Mouse (Mus musculus) hindbrain, embryonic 14.5 days (tissue): ENCODE data around the gene Rgl1. TPM values are rescaled to one million over a fixed set of nuclear protein-coding genes. Genes with fewer than 3 reads are reported as not detected.

Source experiments
- ATAC-seq: fragments of 200-750 bp; cut with Nextera tagmentation; 2 replicates; pipeline ENCODE4 v1.8.0; 2017; ENCODE audit warnings: moderate number of reproducible peaks, mild to moderate bottlenecking, moderate TSS enrichment, moderate library complexity; ENCODE audit not compliant: low FRiP score
- DNase-seq: peaks from one replicate; pipeline ENCODE4 v3.0.0-alpha.2; 2015; ENCODE audit warnings: low spot score
- H3K27ac ChIP-seq: fragments of 300-500 bp; sonication (generic); 2 replicates; pipeline ENCODE4 v1.5.1; 2014; ENCODE audit warnings: mild to moderate bottlenecking, moderate library complexity
- H3K27me3 ChIP-seq: fragments of 300-500 bp; sonication (generic); 2 replicates; pipeline ENCODE4 v1.6.1; 2014; ENCODE audit warnings: mild to moderate bottlenecking, low read length, mixed read lengths; ENCODE audit not compliant: control insufficient read depth, insufficient read depth
- H3K36me3 ChIP-seq: fragments of 300-500 bp; sonication (generic); replicated peaks from 2 replicates; pipeline ENCODE4 v1.6.1; 2014; ENCODE audit not compliant: control insufficient read depth, insufficient read depth
- H3K4me1 ChIP-seq: fragments of 300-500 bp; sonication (generic); replicated peaks from 2 replicates; pipeline ENCODE4 v1.6.1; 2014; ENCODE audit warnings: antibody characterized with exemption, low read length, mixed read lengths; ENCODE audit not compliant: control insufficient read depth, insufficient read depth
- H3K4me2 ChIP-seq: fragments of 300-500 bp; sonication (generic); replicated peaks from 2 replicates; pipeline ENCODE4 v1.6.1; 2014; ENCODE audit warnings: mild to moderate bottlenecking, moderate library complexity
- H3K4me3 ChIP-seq: fragments of 300-500 bp; sonication (generic); replicated peaks from 2 replicates; pipeline ENCODE4 v1.5.1; 2014; ENCODE audit warnings: mild to moderate bottlenecking, low read length
- H3K9ac ChIP-seq: fragments of 300-500 bp; sonication (generic); 2 replicates; pipeline ENCODE4 v1.6.1; 2014
- H3K9me3 ChIP-seq: fragments of 300-500 bp; sonication (generic); 2 replicates; pipeline ENCODE4 v1.6.1; 2016; ENCODE audit warnings: low read length; ENCODE audit not compliant: control insufficient read depth
- WGBS: fragments of 180-500 bp; shearing (Covaris S2); extraction: QIAGEN DNeasy Blood & Tissue Kit; methylation state at CpG from one replicate; pipeline ENCODE4 v1.1.7; 2014; 5-methylcytosine and 5-hydroxymethylcytosine counted together
- polyA plus RNA-seq: library from polyadenylated mRNA; unstranded; fragments of >200 nt; fragmentation: Nextera tagmentation; extraction: Ambion mirVana; gene quantifications from 2 replicates; pipeline ENCODE4 v1.2.1, GENCODE M21; 2014

The Rgl1 gene
- polyA plus RNA-seq, 1 experiment from 2014 or later = 20.9 TPM

- WGBS = 83% methylated on average over 3 of the region's 3 CpGs
- Histone ChIP-seq H3K4me1 (no peaks in the 10 kb centered on the region), H3K4me2 (no peak overlapping the region), H3K27me3 (no peaks in the 10 kb centered on the region), H3K9ac (no peak overlapping the region), H3K4me3 (no peak overlapping the region), H3K36me3 (no peaks in the 10 kb centered on the region), H3K27ac (no peak overlapping the region), H3K9me3 (no peaks in the 10 kb centered on the region)
- ATAC-seq = no peak
- no peak for DNase-seq
Measured at GRCm38 (mm10) chr1:152618896-152619295, 147.3 kb downstream of the Rgl1 start.

- no peak overlapping the region for H3K27ac ChIP-seq
- H3K4me2 ChIP-seq = no peak overlapping the region
- H3K36me3 ChIP-seq = no peaks in the 10 kb centered on the region
- DNase-seq (no peak), ATAC-seq (no peak)
- H3K4me3 ChIP-seq = no peak overlapping the region
- H3K9ac ChIP-seq = no peak overlapping the region
- 53% methylated on average over 1 of the region's 1 CpGs for WGBS
- H3K4me1 ChIP-seq = no peaks in the 10 kb centered on the region
- no peaks in the 10 kb centered on the region for H3K9me3 ChIP-seq
- H3K27me3 ChIP-seq = no peaks in the 10 kb centered on the region
Measured at GRCm38 (mm10) chr1:152618381-152618780, 147.8 kb downstream of the Rgl1 start.

GRCm38 (mm10) chr1:152617745-152618342 is 148.3 kb downstream of the Rgl1 start:
- ATAC-seq (no peak), DNase-seq (no peak)
- no peaks in the 10 kb centered on the region for H3K9me3 ChIP-seq
- no peaks in the 10 kb centered on the region for H3K27me3 ChIP-seq
- H3K4me3 ChIP-seq = no peak overlapping the region
- H3K36me3 ChIP-seq = no peaks in the 10 kb centered on the region
- H3K9ac ChIP-seq = no peak overlapping the region
- H3K4me1 ChIP-seq = no peaks in the 10 kb centered on the region
- H3K27ac ChIP-seq = no peak overlapping the region
- 89% methylated on average over 10 of the region's 10 CpGs for WGBS
- no peak overlapping the region for H3K4me2 ChIP-seq

GRCm38 (mm10) chr1:152616777-152617057 is 149.4 kb downstream of the Rgl1 start:
- no peaks in the 10 kb centered on the region for H3K9me3 ChIP-seq
- ATAC-seq (no peak), DNase-seq (no peak)
- H3K36me3 ChIP-seq = no peaks in the 10 kb centered on the region
- no peak overlapping the region for H3K27ac ChIP-seq
- H3K27me3 ChIP-seq = no peaks in the 10 kb centered on the region
- no peaks in the 10 kb centered on the region for H3K4me1 ChIP-seq
- H3K4me2 ChIP-seq = no peak overlapping the region
- H3K4me3 ChIP-seq = no peak overlapping the region
- no peak overlapping the region for H3K9ac ChIP-seq

- H3K36me3 ChIP-seq = no peaks in the 10 kb centered on the region
- H3K9me3 ChIP-seq = no peaks in the 10 kb centered on the region
- H3K4me1 ChIP-seq = no peaks in the 10 kb centered on the region
- H3K4me3 ChIP-seq = no peak overlapping the region
- H3K27ac ChIP-seq = no peak overlapping the region
- H3K27me3 ChIP-seq = no peaks in the 10 kb centered on the region
- ATAC-seq (no peak), DNase-seq (no peak)
- no peak overlapping the region for H3K9ac ChIP-seq
- no peak overlapping the region for H3K4me2 ChIP-seq
- WGBS = 77% methylated on average over 10 of the region's 10 CpGs
Measured at GRCm38 (mm10) chr1:152615987-152616776, 150.0 kb downstream of the Rgl1 start.

GRCm38 (mm10) chr1:152614743-152615380 is 151.3 kb downstream of the Rgl1 start:
- DNase-seq = no peak
- Histone ChIP-seq H3K27ac (no peak overlapping the region), H3K27me3 (no peaks in the 10 kb centered on the region), H3K4me1 (no peaks in the 10 kb centered on the region), H3K4me3 (no peak overlapping the region), H3K36me3 (no peaks in the 10 kb centered on the region), H3K4me2 (no peak overlapping the region), H3K9ac (no peak overlapping the region), H3K9me3 (no peaks in the 10 kb centered on the region)
- no peak for ATAC-seq
- 79% methylated on average over 7 of the region's 7 CpGs for WGBS

- WGBS = 70% methylated on average over 16 of the region's 16 CpGs
- H3K9ac ChIP-seq = no peak overlapping the region
- DNase-seq (no peak), ATAC-seq (no peak)
- H3K4me3 ChIP-seq = no peak overlapping the region
- H3K4me2 ChIP-seq = no peak overlapping the region
- H3K36me3 ChIP-seq = no peaks in the 10 kb centered on the region
- H3K4me1 ChIP-seq = no peaks in the 10 kb centered on the region
- no peak overlapping the region for H3K27ac ChIP-seq
- no peaks in the 10 kb centered on the region for H3K9me3 ChIP-seq
- no peaks in the 10 kb centered on the region for H3K27me3 ChIP-seq
Measured at GRCm38 (mm10) chr1:152613158-152613857, 152.8 kb downstream of the Rgl1 start.

GRCm38 (mm10) chr1:152612535-152613157 is 153.5 kb downstream of the Rgl1 start:
- no peak for ATAC-seq
- Histone ChIP-seq H3K9me3 (no peaks in the 10 kb centered on the region), H3K9ac (no peak overlapping the region), H3K4me2 (no peak overlapping the region), H3K4me3 (no peak overlapping the region), H3K36me3 (no peaks in the 10 kb centered on the region), H3K27me3 (no peaks in the 10 kb centered on the region), H3K4me1 (0 out of 2 replicates have a peak, but pooled peaks cover 4% of the 10 kb centered on the region), H3K27ac (no peak overlapping the region)
- no peak for DNase-seq
- WGBS = 69% methylated on average over 12 of the region's 12 CpGs

- H3K27me3 ChIP-seq = no peaks in the 10 kb centered on the region
- DNase-seq = no peak
- no peaks in the 10 kb centered on the region for H3K9me3 ChIP-seq
- no peaks in the 10 kb centered on the region for H3K36me3 ChIP-seq
- ATAC-seq = no peak
- H3K4me2 ChIP-seq = no peak overlapping the region
- H3K4me1 ChIP-seq = 0 out of 2 replicates have a peak, but pooled peaks cover 4% of the 10 kb centered on the region
- 62% methylated on average over 10 of the region's 10 CpGs for WGBS
- H3K27ac ChIP-seq = no peak overlapping the region
- H3K4me3 ChIP-seq = no peak overlapping the region
- no peak overlapping the region for H3K9ac ChIP-seq
Measured at GRCm38 (mm10) chr1:152609547-152609946, 156.6 kb downstream of the Rgl1 start.
